Mouse (Mus musculus) myocyte (in vitro differentiated cells): Measurements from ENCODE around the gene Lypd6b.

Source experiments
- CEBPB ChIP-seq: IDR thresholded peaks from 2 replicates; pipeline ENCODE4 v1.6.1; 2011; ENCODE audit warnings: mild to moderate bottlenecking, moderate library complexity; ENCODE audit not compliant: poor library complexity, insufficient read depth, severe bottlenecking
- MAX ChIP-seq: IDR thresholded peaks from one replicate; pipeline ENCODE4 v1.6.1; 2011; ENCODE audit warnings: low read depth, mild to moderate bottlenecking, control low read depth
- MYOG ChIP-seq, 3 experiments: IDR thresholded peaks; one replicate each; pipeline ENCODE4 v1.6.1; 2011; ENCODE audit warnings: control low read depth in 2 of 3, low read depth in 2 of 3, mild to moderate bottlenecking in 2 of 3; ENCODE audit not compliant: insufficient read length in 2 of 3, control insufficient read depth in 1 of 3, insufficient read depth in 1 of 3
- POLR2A ChIP-seq: IDR thresholded peaks from one replicate; pipeline ENCODE4 v1.6.1; 2011; ENCODE audit warnings: low read depth, mild to moderate bottlenecking, control low read depth, moderate library complexity; ENCODE audit not compliant: insufficient read length
- POLR2AphosphoS2 ChIP-seq: IDR thresholded peaks from one replicate; pipeline ENCODE4 v1.6.1; 2011; ENCODE audit warnings: low read depth, control low read depth; ENCODE audit not compliant: insufficient read length
- REST ChIP-seq: IDR thresholded peaks from one replicate; pipeline ENCODE4 v1.6.1; 2011; ENCODE audit warnings: mild to moderate bottlenecking, control low read depth, moderate library complexity; ENCODE audit not compliant: insufficient read depth, insufficient read length
- TCF12 ChIP-seq: IDR thresholded peaks from one replicate; pipeline ENCODE4 v1.6.1; 2011; ENCODE audit warnings: mild to moderate bottlenecking, control low read depth; ENCODE audit not compliant: poor library complexity, insufficient read depth, severe bottlenecking
- USF1 ChIP-seq: IDR thresholded peaks from one replicate; pipeline ENCODE4 v1.6.1; 2011; ENCODE audit warnings: low read depth, mild to moderate bottlenecking, control low read depth, moderate library complexity

- TF ChIP-seq MYOG (IDR thresholded peaks at IDR 0.05; ENCODE audit: control insufficient read depth in 1 of 3, insufficient read depth in 1 of 3, insufficient read length in 2 of 3, low read depth in 2 of 3) (no peak), USF1 (no peak), MAX (no peak), POLR2A (no peak), REST (no peak), CEBPB (no peak), TCF12 (no peak), POLR2AphosphoS2 (no peak)
These were observed 1.6 kb downstream of the Lypd6b start for GRCm38 (mm10) chr2:49789078-49789477.
